Mouse (Mus musculus): ENCODE measurements around the gene Timm22. TPM values are rescaled to one million over a fixed set of nuclear protein-coding genes. Genes with fewer than 3 reads are reported as not detected.

Timm22 gene
- 10 to 100 TPM in 1 of 2 experiments, 1 to 10 TPM in 1; 9.3 to 11.9 TPM for total RNA-seq (2023)

GRCm38 (mm10) chr11:76406702-76407583, at the start of gene Timm22:
TSS of gene Timm22 (plus strand) at chr11:76406952.

GRCm38 (mm10) chr11:76398798-76399586, 7.8 kb upstream of the Timm22 start, which contains the start of gene Nxn:
TSS of gene Nxn (minus strand) at chr11:76399140.

Other genes starting within 250 kb of the Timm22 start
- 10 to 100 TPM; 39.2 to 41.0 TPM for gene Vps53, start 227.3 kb upstream of the Timm22 start, total RNA-seq (2023)
- gene Fam57a, start 227.3 kb upstream of the Timm22 start, total RNA-seq (2023) = 1 to 10 TPM; 1.1 to 1.2 TPM
- under 1 TPM in 1 of 2 experiments, not detected in 1; 0.97 TPM for gene Dbil5, start 189.3 kb upstream of the Timm22 start, total RNA-seq (2023)
- gene Gemin4, start 189.3 kb upstream of the Timm22 start, total RNA-seq (2023) = 1 to 10 TPM in 1 of 2 experiments, not detected in 1; 1.1 TPM
- gene Mrm3, start 163.2 kb upstream of the Timm22 start, total RNA-seq (2023) = 1 to 10 TPM; 2.4 to 4.6 TPM
- 10 to 100 TPM; 27.9 to 28.0 TPM for gene Glod4, start 163.2 kb upstream of the Timm22 start, total RNA-seq (2023)
- gene Nxn, start 7.8 kb upstream of the Timm22 start, total RNA-seq (2023) = 10 to 100 TPM; 20.1 to 22.9 TPM
- 100 to 1,000 TPM; 106 to 116 TPM for gene Abr, start 215.4 kb downstream of the Timm22 start, total RNA-seq (2023)

Data from neutrophil, adult 59 days (primary cell).